ENCODE assay signal across 8 mouse cellular contexts in genomic region chr6:99521641-99522358, GRCm38 (mm10). TPM values are rescaled to one million over a fixed set of nuclear protein-coding genes. Genes with fewer than 3 reads are reported as not detected.
A peak's percentile ranks its signal among the peaks of the same experiment; 100 is the strongest.
DNase-seq lines count a peak whose midpoint lies in the region; ATAC-seq and TF ChIP-seq lines count a peak whose summit lies in the region.

No protein-coding gene starts in this region.

- WGBS in embryonic facial prominence, embryonic 12.5 days: under 1% methylated on average over 64 of the region's 64 CpGs
- whole genome bisulfite sequencing in kidney, adult 2 months: under 1% methylated on average over 64 of the region's 64 CpGs
- under 1% methylated on average over 63 of the region's 64 CpGs for WGBS in liver, embryonic 11.5 days
- under 1% methylated on average over 64 of the region's 64 CpGs for WGBS in midbrain, postnatal 0 days

- no peaks in the 10 kb centered on the region for H3K27me3 ChIP-seq in embryonic facial prominence, embryonic 12.5 days
- H3K27me3 ChIP-seq in kidney, adult 2 months (replicated peaks; ENCODE audit: control insufficient read depth, insufficient read depth, low read length): no peaks in the 10 kb centered on the region
- H3K27me3 ChIP-seq in liver, embryonic 11.5 days (replicated peaks; ENCODE audit: control insufficient read depth, insufficient read depth, low read length): no peaks in the 10 kb centered on the region
- H3K27me3 ChIP-seq in midbrain, postnatal 0 days (ENCODE audit: insufficient read depth, low read length): no peaks in the 10 kb centered on the region

- H3K4me3 ChIP-seq in embryonic facial prominence, embryonic 12.5 days: peak overlapping the region; percentile 73
- H3K4me3 ChIP-seq in kidney, adult 2 months (ENCODE audit: insufficient read depth, low read depth, low read length): peak overlapping the region; percentile 97
- peak overlapping the region; percentile 85 for H3K4me3 ChIP-seq in liver, embryonic 11.5 days (ENCODE audit: low read depth, low read length)
- H3K4me3 ChIP-seq in midbrain, postnatal 0 days (ENCODE audit: low read depth, low read length): peak overlapping the region; percentile 46

- TF ChIP-seq POLR2A in kidney, adult 2 months (IDR thresholded peaks at IDR 0.05; ENCODE audit: low read depth, low read length): no peak

- H3K4me2 ChIP-seq in embryonic facial prominence, embryonic 12.5 days (replicated peaks): peak overlapping the region; percentile 85
- peak overlapping the region; percentile 99 for H3K4me2 ChIP-seq in liver, embryonic 11.5 days
- peak overlapping the region; percentile 100 for H3K4me2 ChIP-seq in midbrain, postnatal 0 days (ENCODE audit: low read depth, low read length, poor library complexity, severe bottlenecking)

- peaks cover 7% of the 10 kb centered on the region; the same call in 1 of the 2 replicates for H3K36me3 ChIP-seq in embryonic facial prominence, embryonic 12.5 days
- no peaks in the 10 kb centered on the region for H3K36me3 ChIP-seq in kidney, adult 2 months (ENCODE audit: control insufficient read depth, insufficient read depth, low read length)
- H3K36me3 ChIP-seq in liver, embryonic 11.5 days (ENCODE audit: control insufficient read depth, insufficient read depth, low read length): no peaks in the 10 kb centered on the region; the same call in 1 of the 2 replicates
- H3K36me3 ChIP-seq in midbrain, postnatal 0 days (ENCODE audit: insufficient read depth, low read length): no peaks in the 10 kb centered on the region

- peak; percentile 83 for DNase-seq in A20 (ENCODE audit: low read depth, low spot score)
- peak; percentile 67 for DNase-seq in adrenal gland, postnatal 10 days
- DNase-seq in heart, adult 8-10 months (ENCODE audit: low spot score): peak; percentile 33
- peak; percentile 51 for DNase-seq in kidney, adult 2 months
- DNase-seq in liver, embryonic 11.5 days (ENCODE audit: low spot score): peak; percentile 75
- DNase-seq in midbrain, postnatal 0 days (ENCODE audit: low spot score): peak; percentile 18
- DNase-seq in spleen, postnatal 10 days (ENCODE audit: low spot score in 2 of 2): peak; percentile 63 to 64

- TF ChIP-seq CTCF in kidney, adult 2 months (conservative IDR thresholded peaks at IDR 0.05; ENCODE audit: insufficient read depth, insufficient read length, low read depth, low read length): no peak
- no peak for TF ChIP-seq CTCF in midbrain, postnatal 0 days (IDR thresholded peaks at IDR 0.05)

- H3K27ac ChIP-seq in embryonic facial prominence, embryonic 12.5 days: peak overlapping the region; percentile 99
- peak overlapping the region; percentile 79 for H3K27ac ChIP-seq in kidney, adult 2 months (ENCODE audit: insufficient read depth, low read depth, low read length)
- peak overlapping the region; percentile 98 for H3K27ac ChIP-seq in liver, embryonic 11.5 days (ENCODE audit: low read depth, low read length)
- H3K27ac ChIP-seq in midbrain, postnatal 0 days (ENCODE audit: low read depth, low read length): peak overlapping the region; percentile 87

- H3K9ac ChIP-seq in embryonic facial prominence, embryonic 12.5 days: peak overlapping the region; percentile 88
- H3K9ac ChIP-seq in liver, embryonic 11.5 days (ENCODE audit: low read depth, low read length): peak overlapping the region; percentile 93
- H3K9ac ChIP-seq in midbrain, postnatal 0 days (replicated peaks; ENCODE audit: low read length, poor library complexity, severe bottlenecking): peak overlapping the region; percentile 60

- 0 out of 2 replicates have a peak, but pooled peaks have one; percentile 16 for ATAC-seq in embryonic facial prominence, embryonic 12.5 days (ENCODE audit: insufficient number of reproducible peaks, insufficient read depth, low FRiP score, low TSS enrichment)
- peak; percentile 54 for ATAC-seq in liver, embryonic 11.5 days (replicated peaks; ENCODE audit: low FRiP score)
- peak; percentile 31; the same call in 1 of the 2 replicates for ATAC-seq in midbrain, postnatal 0 days (ENCODE audit: low FRiP score)

- no peaks in the 10 kb centered on the region for H3K9me3 ChIP-seq in embryonic facial prominence, embryonic 12.5 days
- H3K9me3 ChIP-seq in liver, embryonic 11.5 days (ENCODE audit: control insufficient read depth, low read length): no peaks in the 10 kb centered on the region
- no peaks in the 10 kb centered on the region for H3K9me3 ChIP-seq in midbrain, postnatal 0 days (ENCODE audit: low read length)

- H3K4me1 ChIP-seq in embryonic facial prominence, embryonic 12.5 days: 0 out of 2 replicates have a peak, but pooled peaks cover 4% of the 10 kb centered on the region
- H3K4me1 ChIP-seq in kidney, adult 2 months (ENCODE audit: control insufficient read depth, insufficient read depth, low read length): no peaks in the 10 kb centered on the region
- 0 out of 2 replicates have a peak, but pooled peaks cover 3% of the 10 kb centered on the region for H3K4me1 ChIP-seq in liver, embryonic 11.5 days (replicated peaks; ENCODE audit: control insufficient read depth, insufficient read depth, low read length)
- H3K4me1 ChIP-seq in midbrain, postnatal 0 days (ENCODE audit: insufficient read depth, low read length): no peaks in the 10 kb centered on the region

RNA-seq across cellular contexts. Expression of gene Foxp1, which starts 0.7 kb away (rescaled TPM):
- 10 to 100 TPM; 44.7 to 51.6 TPM for total RNA-seq in adrenal gland, postnatal 10 days (2021)
- 112 and 132 TPM in 2 replicates for polyA plus RNA-seq in embryonic facial prominence, embryonic 12.5 days (2016; fragmentation: Nextera tagmentation; extraction: Ambion mirVana)
- total RNA-seq in heart, adult 8-10 months (2022): 10 to 100 TPM; 27.2 to 37.3 (median 31.2) TPM
- 28.2 and 32.8 TPM in 2 replicates for polyA plus RNA-seq in kidney, adult 2 months (2012; rRNA removed)
- polyA plus RNA-seq in liver, embryonic 11.5 days (2014; fragmentation: Nextera tagmentation; extraction: Ambion mirVana): 62.1 and 67.8 TPM in 2 replicates
- total RNA-seq in midbrain, postnatal 0 days (2014; rRNA removed): 66.2 and 71.1 TPM in 2 replicates
- polyA plus RNA-seq in midbrain, postnatal 0 days (2015; fragmentation: Nextera tagmentation; extraction: Ambion mirVana): 67.8 and 74.3 TPM in 2 replicates

Comparison
In these comparisons a context has a peak if more than half of its experiments do, and no peak if none do; other contexts are left out.
1. Peak in every context shown above with its lines: DNase-seq, ATAC-seq, H3K4me3 ChIP-seq and H3K27ac ChIP-seq.
2. DNase-seq: peak in every context shown above with its lines; median percentile 83 in A20; 75 in liver, embryonic 11.5 days; 67 in adrenal gland, postnatal 10 days; 64 in spleen, postnatal 10 days; 51 in kidney, adult 2 months; 33 in heart, adult 8-10 months; 18 in midbrain, postnatal 0 days.
3. H3K4me3 ChIP-seq: peak in every context shown above with its lines; median percentile 97 in kidney, adult 2 months; 85 in liver, embryonic 11.5 days; 73 in embryonic facial prominence, embryonic 12.5 days; 46 in midbrain, postnatal 0 days.